Mouse (Mus musculus) frontal cortex, adult (tissue): ENCODE measurements at regions not wholly inside any gene's neighbourhood (a gene's known extent, or its start where the extent isn't known, plus 50 kb on each side); places are given as distances from the start of the nearest gene placed in this dataset.
"Not testable (repeated sequence)": the region's sequence is repeated elsewhere in the genome, so short reads cannot be mapped to it uniquely, and the experiment has no call there.

Experiments used
- ATAC-seq: cut with Nextera tagmentation; 2 replicates; pipeline ENCODE4 v1.9.2; 2017; ENCODE audit warnings: mild to moderate bottlenecking, moderate library complexity, mixed read lengths; ENCODE audit not compliant: low TSS enrichment

DNA sequence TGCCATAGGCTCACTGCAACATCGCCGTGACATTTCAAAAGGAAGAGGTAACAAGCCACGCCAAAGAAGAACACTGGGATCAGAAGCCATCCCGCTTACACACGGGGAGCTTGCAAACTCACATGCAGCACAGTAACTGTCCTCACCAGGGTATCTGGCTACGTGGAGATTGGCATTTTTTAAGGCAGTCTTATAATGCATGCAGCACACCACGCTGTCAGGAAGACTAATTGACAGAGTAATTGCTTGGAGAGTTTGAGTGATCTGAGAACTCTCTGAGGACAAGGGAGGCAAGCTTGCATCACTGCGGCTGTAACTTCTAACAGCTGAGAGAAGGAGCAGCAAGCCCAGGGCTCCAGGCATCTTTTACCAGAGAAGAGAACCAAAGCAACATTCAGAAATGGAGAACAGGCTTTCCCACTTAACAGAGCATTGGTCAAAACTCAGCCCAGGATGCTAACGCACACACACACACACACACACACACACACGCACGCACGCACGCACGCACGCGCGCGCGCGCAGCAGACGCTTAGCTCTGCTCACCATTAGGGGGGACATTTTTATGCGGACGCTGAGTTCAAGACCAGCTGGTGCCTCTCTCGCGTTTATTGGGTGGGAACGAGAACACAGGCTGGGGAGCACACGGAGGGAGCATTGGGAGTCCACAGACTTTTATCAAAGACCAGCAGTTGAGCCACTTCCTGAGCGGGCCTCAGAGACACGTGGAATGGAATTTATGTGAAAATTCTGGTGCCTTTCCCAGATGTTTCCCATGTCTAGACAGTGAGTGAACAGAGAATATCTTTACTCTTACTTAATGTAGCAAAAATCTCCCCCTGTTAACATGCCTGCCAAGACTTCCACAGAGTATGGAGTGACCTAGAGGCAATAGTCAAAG, 66.6 kb downstream of the 1700129C05Rik start:
- ATAC-seq, result peak; percentile 34; the same call in 1 of the 2 replicates

GRCm38 (mm10) chr14:59072323-59073039, 70.2 kb downstream of the 1700129C05Rik start:
- no peak for ATAC-seq

DNA sequence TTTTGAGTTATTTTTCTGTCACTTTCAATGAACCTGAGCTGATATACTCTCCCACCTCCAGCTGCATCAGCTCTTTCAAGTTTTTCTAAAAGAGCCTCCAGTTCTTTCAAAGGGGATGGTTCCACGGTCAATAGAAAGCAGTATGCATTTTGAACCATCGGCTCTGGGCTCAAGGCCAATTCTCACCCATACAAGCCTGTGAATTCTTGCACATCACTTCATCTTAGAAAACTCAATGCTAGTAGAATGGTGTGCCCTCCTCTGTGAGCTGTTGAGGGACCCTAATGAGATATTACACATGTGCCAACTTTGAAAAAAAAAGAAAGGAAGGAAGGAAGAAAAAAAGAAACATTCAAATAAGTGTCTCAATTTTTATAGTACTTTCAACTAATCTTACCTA, 72.6 kb downstream of the 1700129C05Rik start:
- no peak for ATAC-seq

DNA sequence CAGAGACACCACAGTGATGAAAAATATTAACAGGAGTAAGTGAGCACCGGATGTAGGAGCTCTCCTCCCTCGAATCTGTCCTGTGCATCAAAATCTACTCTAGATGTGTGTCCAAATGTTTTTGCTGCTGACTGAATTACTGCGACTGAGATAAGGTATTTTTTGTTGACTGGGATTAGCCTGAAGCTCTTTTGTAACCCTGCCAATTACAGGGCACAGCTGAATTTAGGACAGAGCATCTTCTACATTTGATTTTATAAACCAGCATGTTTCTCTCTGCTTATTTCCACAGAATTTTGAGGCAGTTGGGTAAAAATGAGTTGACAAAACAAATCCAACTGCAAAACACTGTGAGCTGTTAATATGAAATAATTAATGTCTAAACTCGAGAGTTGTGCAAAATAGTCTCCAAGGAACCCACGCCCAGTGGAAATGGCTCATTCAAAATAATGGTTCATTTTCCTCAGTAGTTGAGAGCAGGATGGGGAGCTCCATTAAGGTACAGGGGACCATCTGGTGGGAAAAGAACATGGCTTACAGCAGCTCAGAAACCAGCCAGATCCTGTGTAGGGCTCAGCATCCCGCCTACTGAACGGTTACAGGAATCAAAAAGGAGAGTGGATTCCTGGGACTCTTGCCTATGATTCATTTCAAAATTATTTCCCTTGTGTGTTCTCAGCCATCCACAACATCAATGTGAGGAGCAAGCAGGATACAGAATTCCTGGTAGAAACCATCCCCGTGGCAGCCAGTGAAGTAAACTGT, 76.1 kb downstream of the 1700129C05Rik start:
- peak; percentile 78 for ATAC-seq

- no peak for ATAC-seq
These were observed 79.5 kb downstream of the 1700129C05Rik start for GRCm38 (mm10) chr14:59063221-59063620.

- no peak for ATAC-seq
These were observed 85.9 kb downstream of the 1700129C05Rik start for GRCm38 (mm10) chr14:59056832-59057231.

GRCm38 (mm10) chr14:59055283-59055682, 87.4 kb downstream of the 1700129C05Rik start:
- ATAC-seq, result no peak

DNA sequence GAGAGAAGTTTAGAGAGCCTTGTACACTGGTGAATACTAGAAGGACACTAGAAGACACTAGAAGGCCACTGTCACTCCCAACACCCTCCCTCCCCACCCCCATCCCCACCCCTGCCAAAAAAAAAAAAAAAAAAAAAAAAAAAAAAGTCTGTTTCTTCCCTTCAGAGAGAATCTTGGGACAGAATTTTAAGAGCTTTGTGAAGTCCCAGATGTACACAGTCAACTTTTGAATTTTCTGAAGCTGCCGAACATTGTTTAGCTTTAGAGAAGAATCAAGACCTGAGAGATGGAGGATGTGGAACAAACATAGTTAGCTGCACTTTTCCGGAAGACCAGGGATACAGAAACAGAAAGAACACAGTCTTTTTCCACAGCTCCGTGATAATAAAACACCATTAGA, 90.3 kb downstream of the 1700129C05Rik start:
- ATAC-seq, result no peak

- no peak for ATAC-seq
These were observed 91.2 kb downstream of the 1700129C05Rik start for GRCm38 (mm10) chr14:59051478-59051879.

- no peak for ATAC-seq
These were observed 97.0 kb downstream of the 1700129C05Rik start for GRCm38 (mm10) chr14:59045687-59046086.

GRCm38 (mm10) chr14:59045235-59045634, 97.5 kb downstream of the 1700129C05Rik start:
- ATAC-seq, result no peak

DNA sequence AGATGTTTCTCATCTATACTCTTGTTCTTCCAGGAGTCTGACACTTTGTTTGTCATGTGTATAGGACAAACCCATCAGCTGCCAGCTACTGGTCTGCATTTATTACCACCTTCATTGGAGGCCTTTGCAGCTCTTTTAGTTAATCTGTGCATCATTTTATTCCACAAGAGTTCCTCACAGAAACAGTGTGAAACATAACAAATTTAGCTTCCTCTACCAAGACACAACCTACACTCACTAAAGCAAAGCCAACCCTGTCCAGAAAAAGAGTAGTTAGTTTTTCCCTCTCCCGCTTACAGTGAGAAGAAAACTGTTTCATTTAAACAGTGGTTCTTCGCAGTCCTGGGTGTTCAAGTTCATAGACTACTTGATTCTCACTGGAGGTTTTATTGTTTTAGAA, 100.5 kb downstream of the 1700129C05Rik start:
- ATAC-seq, result peak; percentile 98

- ATAC-seq, result not testable (repeated sequence)
These were observed 116.9 kb downstream of the 1700129C05Rik start for GRCm38 (mm10) chr14:59025757-59026156.

DNA sequence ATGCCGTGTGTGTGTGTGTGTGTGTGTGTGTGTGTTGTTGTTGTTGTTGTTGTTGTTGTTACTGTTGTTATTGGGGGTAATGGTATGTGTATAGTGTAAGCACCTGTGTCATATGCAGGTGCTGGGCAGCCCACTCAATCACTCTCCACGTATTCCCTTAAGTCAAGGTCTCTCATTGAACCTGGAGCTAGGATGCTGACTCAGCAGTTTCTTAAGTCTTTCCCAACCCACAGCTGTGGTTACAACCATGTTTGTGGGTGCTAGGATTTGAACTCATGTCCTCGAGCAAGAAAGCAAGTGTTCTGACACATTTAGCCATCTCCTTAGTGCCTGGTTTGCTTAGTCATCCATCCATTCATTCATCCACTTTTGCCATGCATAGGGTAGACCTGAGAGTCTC, 133.2 kb downstream of the 1700129C05Rik start:
- no peak for ATAC-seq

DNA sequence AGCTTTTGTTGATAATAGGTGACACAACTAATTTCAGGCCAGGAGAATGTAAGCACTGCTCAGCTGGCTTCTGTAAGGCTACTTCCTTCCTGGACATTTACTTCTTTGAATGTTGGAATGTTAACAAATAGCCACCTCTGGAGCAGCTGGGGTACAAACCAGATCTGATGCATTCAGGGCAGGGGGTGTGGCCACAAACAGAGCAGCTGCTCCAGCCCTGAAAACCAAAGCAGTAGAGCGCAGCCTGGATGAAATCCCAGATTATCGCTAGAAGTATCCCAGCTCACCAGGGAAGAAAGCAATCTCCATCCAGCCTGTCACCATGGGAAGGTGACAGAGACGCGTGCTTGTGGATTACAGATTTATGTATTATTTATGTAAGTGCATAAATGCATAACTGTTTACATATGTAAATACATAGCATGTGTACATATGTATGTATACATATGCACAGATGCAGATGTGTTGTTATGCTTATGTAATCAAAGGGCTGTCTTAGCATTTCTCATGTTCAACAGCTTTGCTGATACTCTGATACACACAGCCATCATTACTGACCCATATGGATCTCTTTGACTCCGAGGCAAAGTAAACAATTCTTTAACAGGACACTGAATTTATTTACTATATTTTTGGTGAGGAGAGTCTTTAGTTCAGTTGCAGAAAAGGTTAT, 143.5 kb downstream of the 1700129C05Rik start:
- no peak for ATAC-seq

DNA sequence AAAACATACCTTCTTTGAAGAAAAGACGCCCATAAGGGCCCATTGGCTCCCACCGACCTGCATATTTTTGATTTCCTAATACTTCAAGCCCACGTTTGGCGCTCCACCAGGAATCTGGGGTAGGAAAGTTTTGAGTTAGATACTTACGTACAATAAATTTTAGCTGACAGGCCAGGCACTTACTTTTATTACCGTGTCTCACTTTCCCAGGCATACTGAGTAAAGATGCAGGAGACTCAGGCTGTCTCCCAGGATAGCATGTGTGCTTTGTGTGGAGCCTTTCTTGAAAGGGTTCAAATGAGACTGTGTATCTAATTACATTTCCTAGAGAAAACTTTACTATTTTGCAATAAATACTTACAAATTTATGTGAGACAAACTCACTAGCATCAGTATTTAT, 147.7 kb downstream of the 1700129C05Rik start:
- no peak for ATAC-seq

- no peak for ATAC-seq
These were observed 153.0 kb downstream of the 1700129C05Rik start for GRCm38 (mm10) chr14:58989644-58990217.

- no peak for ATAC-seq
These were observed 155.0 kb downstream of the 1700129C05Rik start for GRCm38 (mm10) chr14:58987688-58988087.

GRCm38 (mm10) chr14:58985838-58986237, 156.9 kb downstream of the 1700129C05Rik start:
- no peak for ATAC-seq

GRCm38 (mm10) chr14:58976791-58977190, 165.9 kb downstream of the 1700129C05Rik start:
- no peak for ATAC-seq

DNA sequence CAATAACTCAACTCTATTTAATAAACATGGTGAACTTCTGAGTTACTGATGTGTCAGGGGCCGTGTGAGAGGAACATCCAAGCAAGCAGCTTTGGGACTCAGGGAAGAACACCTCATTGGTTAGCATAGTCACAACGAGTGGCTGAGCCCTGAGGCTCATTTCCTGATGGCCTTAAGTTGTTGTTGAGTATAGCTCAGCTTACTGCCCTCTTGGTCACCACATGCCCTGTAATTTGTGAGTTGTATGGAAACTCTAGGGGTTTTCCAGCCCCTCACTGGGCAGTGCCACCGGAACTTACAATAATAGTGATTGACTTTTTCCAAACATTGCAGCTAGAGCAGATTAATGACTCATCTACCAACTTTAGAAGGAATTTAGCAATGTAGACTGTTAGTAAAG, 173.4 kb downstream of the 1700129C05Rik start:
- no peak for ATAC-seq
